Mouse (Mus musculus) forebrain, embryonic 16.5 days (tissue): ENCODE results near the gene Card6. TPM values are rescaled to one million over a fixed set of nuclear protein-coding genes. Genes with fewer than 3 reads are reported as not detected.
A peak's percentile ranks its signal among the peaks of the same experiment; 100 is the strongest.

Experiments used
- ATAC-seq: fragments of 200-750 bp; cut with Nextera tagmentation; 2 replicates; pipeline ENCODE4 v1.8.0; 2017; ENCODE audit warnings: mild to moderate bottlenecking, moderate library complexity
- H3K27ac ChIP-seq: fragments of 300-500 bp; sonication (generic); 2 replicates; pipeline ENCODE4 v1.5.1; 2014; ENCODE audit warnings: low read length, control low read depth
- H3K27me3 ChIP-seq: fragments of 300-500 bp; sonication (generic); replicated peaks from 2 replicates; pipeline ENCODE4 v1.6.1; 2014; ENCODE audit warnings: low read length; ENCODE audit not compliant: control insufficient read depth, insufficient read depth
- H3K36me3 ChIP-seq: fragments of 300-500 bp; sonication (generic); 2 replicates; pipeline ENCODE4 v1.6.1; 2014; ENCODE audit not compliant: control insufficient read depth, insufficient read depth
- H3K4me1 ChIP-seq: fragments of 300-500 bp; sonication (generic); replicated peaks from 2 replicates; pipeline ENCODE4 v1.6.1; 2014; ENCODE audit warnings: low read length; ENCODE audit not compliant: control insufficient read depth, insufficient read depth
- H3K4me2 ChIP-seq: fragments of 300-500 bp; sonication (generic); 2 replicates; pipeline ENCODE4 v1.6.1; 2014; ENCODE audit warnings: mild to moderate bottlenecking, low read length, control low read depth
- H3K4me3 ChIP-seq: fragments of 300-500 bp; sonication (generic); replicated peaks from 2 replicates; pipeline ENCODE4 v1.5.1; 2014; ENCODE audit warnings: mild to moderate bottlenecking, low read length, control low read depth
- H3K9ac ChIP-seq: fragments of 300-500 bp; sonication (generic); replicated peaks from 2 replicates; pipeline ENCODE4 v1.6.1; 2014; ENCODE audit warnings: low read depth, low read length, control low read depth
- H3K9me3 ChIP-seq: fragments of 300-500 bp; sonication (generic); 2 replicates; pipeline ENCODE4 v1.6.1; 2016; ENCODE audit warnings: low read length; ENCODE audit not compliant: control insufficient read depth
- WGBS: fragments of 180-500 bp; shearing (Covaris S2); extraction: QIAGEN DNeasy Blood & Tissue Kit; methylation state at CpG from one replicate; pipeline ENCODE4 v1.1.7; 2014; 5-methylcytosine and 5-hydroxymethylcytosine counted together
- polyA plus RNA-seq: library from polyadenylated mRNA; unstranded; fragments of >200 nt; fragmentation: Nextera tagmentation; extraction: Ambion mirVana; gene quantifications from 2 replicates; pipeline ENCODE4 v1.2.1, GENCODE M21; 2015

The Card6 gene
- polyA plus RNA-seq = 0.35 and 0.40 TPM in 2 replicates

GRCm38 (mm10) chr15:5107686-5108654, at the start of gene Card6:
Gene Card6 (minus strand): TSS chr15:5108539.
- H3K27ac ChIP-seq = no peak within 1 kb of the TSS
- no peak for ATAC-seq
- H3K9ac ChIP-seq = no peak within 1 kb of the TSS
- H3K27me3 ChIP-seq = no peaks in the 10 kb centered on the region
- WGBS = 67% methylated on average over 21 of the region's 21 CpGs
- H3K4me2 ChIP-seq = no peak within 1 kb of the TSS
- H3K4me3 ChIP-seq = no peak within 1 kb of the TSS
- H3K4me1 ChIP-seq = no peaks in the 10 kb centered on the region
- H3K36me3 ChIP-seq = no peaks in the 10 kb centered on the region
- no peaks in the 10 kb centered on the region for H3K9me3 ChIP-seq

- Histone ChIP-seq H3K4me1 (peaks cover 9% of the 10 kb centered on the region), H3K36me3 (no peaks in the 10 kb centered on the region), H3K9ac (no peak overlapping the region), H3K27ac (no peak overlapping the region), H3K27me3 (no peaks in the 10 kb centered on the region), H3K4me3 (no peak overlapping the region), H3K4me2 (no peak overlapping the region), H3K9me3 (no peaks in the 10 kb centered on the region)
- ATAC-seq = peak; percentile 35; the same call in 1 of the 2 replicates
- WGBS = 56% methylated on average over 1 of the region's 1 CpGs
These were observed 49.0 kb upstream of the Card6 start for GRCm38 (mm10) chr15:5157386-5157785.

GRCm38 (mm10) chr15:5156355-5156754, 48.0 kb upstream of the Card6 start:
- WGBS = 84% methylated on average over 4 of the region's 4 CpGs
- Histone ChIP-seq H3K4me1 (peaks cover 9% of the 10 kb centered on the region), H3K27me3 (no peaks in the 10 kb centered on the region), H3K27ac (no peak overlapping the region), H3K9ac (no peak overlapping the region), H3K9me3 (no peaks in the 10 kb centered on the region), H3K4me3 (no peak overlapping the region), H3K36me3 (no peaks in the 10 kb centered on the region), H3K4me2 (no peak overlapping the region)
- ATAC-seq = 0 out of 2 replicates have a peak, but pooled peaks have one; percentile 18

- no peak overlapping the region for H3K9ac ChIP-seq
- H3K36me3 ChIP-seq = no peaks in the 10 kb centered on the region
- no peaks in the 10 kb centered on the region for H3K9me3 ChIP-seq
- H3K4me1 ChIP-seq = peaks cover 9% of the 10 kb centered on the region
- ATAC-seq = no peak
- WGBS = 50% methylated on average over 5 of the region's 5 CpGs
- H3K27ac ChIP-seq = no peak overlapping the region
- no peak overlapping the region for H3K4me2 ChIP-seq
- no peaks in the 10 kb centered on the region for H3K27me3 ChIP-seq
- H3K4me3 ChIP-seq = no peak overlapping the region
These were observed 46.8 kb upstream of the Card6 start for GRCm38 (mm10) chr15:5155093-5155492.

GRCm38 (mm10) chr15:5154621-5155020, 46.3 kb upstream of the Card6 start:
- Histone ChIP-seq H3K36me3 (no peaks in the 10 kb centered on the region), H3K27ac (no peak overlapping the region), H3K9ac (no peak overlapping the region), H3K27me3 (no peaks in the 10 kb centered on the region), H3K4me2 (no peak overlapping the region), H3K4me1 (peaks cover 9% of the 10 kb centered on the region), H3K9me3 (no peaks in the 10 kb centered on the region), H3K4me3 (no peak overlapping the region)
- 85% methylated on average over 9 of the region's 9 CpGs for WGBS
- no peak for ATAC-seq

- no peak for ATAC-seq
- Histone ChIP-seq H3K27ac (no peak overlapping the region), H3K9me3 (no peaks in the 10 kb centered on the region)
These were observed 43.8 kb upstream of the Card6 start for GRCm38 (mm10) chr15:5152171-5152570.

GRCm38 (mm10) chr15:5149187-5149586, 40.8 kb upstream of the Card6 start:
- peaks cover 20% of the 10 kb centered on the region for H3K4me1 ChIP-seq
- ATAC-seq = no peak
- H3K9ac ChIP-seq = no peak overlapping the region
- 43% methylated on average over 4 of the region's 4 CpGs for WGBS
- H3K27ac ChIP-seq = no peak overlapping the region
- no peaks in the 10 kb centered on the region for H3K36me3 ChIP-seq
- H3K4me2 ChIP-seq = no peak overlapping the region
- H3K9me3 ChIP-seq = no peaks in the 10 kb centered on the region
- H3K4me3 ChIP-seq = no peak overlapping the region
- no peaks in the 10 kb centered on the region for H3K27me3 ChIP-seq

More at GRCm38 (mm10) chr15:5152171-5152570, 43.8 kb upstream of the Card6 start:
- H3K27me3 ChIP-seq = no peaks in the 10 kb centered on the region
- H3K9ac ChIP-seq = no peak overlapping the region
- WGBS = 97% methylated on average over 6 of the region's 6 CpGs
- H3K4me2 ChIP-seq = no peak overlapping the region
- peaks cover 17% of the 10 kb centered on the region for H3K4me1 ChIP-seq
- no peaks in the 10 kb centered on the region for H3K36me3 ChIP-seq
- no peak overlapping the region for H3K4me3 ChIP-seq

- Histone ChIP-seq H3K4me3 (no peak overlapping the region), H3K9me3 (no peaks in the 10 kb centered on the region), H3K9ac (no peak overlapping the region), H3K27ac (no peak overlapping the region), H3K36me3 (no peaks in the 10 kb centered on the region), H3K4me2 (peak overlapping the region; percentile 88), H3K27me3 (no peaks in the 10 kb centered on the region), H3K4me1 (peaks cover 20% of the 10 kb centered on the region)
- ATAC-seq = no peak
- WGBS = 44% methylated on average over 9 of the region's 9 CpGs
These were observed 37.0 kb upstream of the Card6 start for GRCm38 (mm10) chr15:5145196-5145945.
